Mouse (Mus musculus) embryo, embryonic 9.5 days (tissue): ENCODE measurements around the gene Gnl2.

Experiments
- DNase-seq: peaks from one replicate; pipeline ENCODE4 v3.0.0-alpha.2; 2017; ENCODE audit errors: extremely low spot score

The Gnl2 gene

DNA sequence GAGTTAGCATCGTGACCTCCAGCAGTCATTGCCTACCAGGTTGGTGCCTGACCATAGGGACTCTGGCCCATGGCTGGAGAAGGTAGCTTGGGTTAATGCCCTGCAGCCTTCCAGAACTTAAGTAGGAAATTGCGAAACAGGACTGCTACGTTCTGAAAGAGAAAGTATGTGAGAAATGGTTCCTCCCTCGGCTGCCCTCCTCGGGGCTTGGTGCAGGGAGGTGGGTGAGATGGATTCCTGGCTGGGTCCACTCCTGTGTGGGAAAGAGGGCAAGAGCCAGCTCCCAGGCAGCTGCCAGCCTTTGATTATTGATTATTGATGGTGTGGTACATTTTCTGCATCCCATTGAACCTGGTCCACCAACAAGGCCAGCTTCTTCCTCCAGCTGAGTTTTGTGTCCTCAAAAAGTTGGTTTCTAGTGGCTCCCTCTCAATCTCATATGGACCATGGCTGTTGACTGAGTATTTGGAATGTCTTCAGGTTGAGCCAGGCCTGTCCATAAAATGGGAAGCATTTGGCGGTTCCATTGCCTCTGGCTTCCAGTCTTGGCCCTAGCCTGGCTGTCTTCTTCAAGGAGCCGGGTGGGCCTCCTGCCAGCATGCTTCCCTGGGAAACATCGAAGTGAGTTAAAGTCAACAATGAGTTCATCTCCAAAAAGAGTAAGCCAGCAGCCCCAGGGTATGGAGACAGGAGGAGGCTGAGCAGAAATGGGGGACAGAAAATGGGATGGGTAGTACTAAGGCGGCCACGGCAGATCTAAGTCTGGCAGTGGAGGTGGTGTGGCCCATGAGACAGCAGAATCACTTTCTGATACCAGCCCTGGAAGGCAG is at the start of gene Gnl2:
Gnl2 (plus strand) TSS at position 780 of the 830 bp plus-strand sequence.
- no peak for DNase-seq

DNA sequence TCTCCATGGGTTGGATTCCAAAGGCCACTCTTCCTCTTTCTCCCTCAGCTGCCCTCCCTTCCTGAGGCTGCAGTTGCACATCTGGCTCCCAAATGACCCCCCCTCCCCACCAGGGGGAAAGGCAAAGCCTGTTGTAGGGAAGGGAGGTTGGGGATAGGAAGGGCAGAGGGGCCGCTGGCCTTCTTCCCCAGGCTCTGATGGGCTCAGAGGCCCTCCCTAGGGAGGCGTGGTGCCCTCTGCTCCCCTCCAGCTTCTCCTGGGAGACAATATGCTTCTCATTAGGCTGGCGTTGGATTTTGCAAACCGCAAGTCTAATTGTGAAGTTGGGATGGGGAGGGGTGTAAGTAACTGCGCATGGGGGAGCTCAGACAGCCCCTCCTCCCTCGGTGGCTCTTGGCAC is 47.7 kb upstream of the Gnl2 start:
- DNase-seq = no peak

DNA sequence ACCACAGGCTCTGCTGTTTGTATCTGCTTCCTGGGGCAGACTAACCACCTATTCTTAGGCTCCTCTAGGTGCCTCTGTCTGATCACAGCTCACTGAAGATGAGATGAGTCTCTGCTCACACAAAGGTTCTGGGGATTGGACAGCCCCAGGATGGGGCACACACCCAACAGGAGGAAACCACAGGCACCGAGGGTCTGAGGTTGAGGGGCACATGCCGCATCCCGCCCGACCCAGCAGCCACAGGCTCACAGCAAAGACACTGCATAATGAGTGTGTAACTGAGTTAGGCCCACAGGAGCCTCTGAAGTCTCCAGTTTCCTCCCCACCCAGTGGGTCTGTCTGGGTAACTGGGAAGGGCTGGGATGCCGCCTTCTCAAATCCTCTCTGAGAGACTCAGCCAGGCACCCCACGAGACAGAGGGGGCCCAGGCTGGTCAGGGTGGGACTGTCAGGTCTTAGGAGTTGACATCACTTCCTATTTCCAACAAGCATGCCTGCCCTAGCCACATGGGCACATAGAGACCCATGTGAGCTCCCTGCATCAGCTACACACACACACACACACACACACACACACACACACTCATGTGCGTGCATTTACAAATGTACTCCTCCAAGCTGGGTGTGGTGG is 47.1 kb upstream of the Gnl2 start:
- no peak for DNase-seq

GRCm38 (mm10) chr4:124970194-124970593 is 46.2 kb upstream of the Gnl2 start:
- DNase-seq = no peak

DNA sequence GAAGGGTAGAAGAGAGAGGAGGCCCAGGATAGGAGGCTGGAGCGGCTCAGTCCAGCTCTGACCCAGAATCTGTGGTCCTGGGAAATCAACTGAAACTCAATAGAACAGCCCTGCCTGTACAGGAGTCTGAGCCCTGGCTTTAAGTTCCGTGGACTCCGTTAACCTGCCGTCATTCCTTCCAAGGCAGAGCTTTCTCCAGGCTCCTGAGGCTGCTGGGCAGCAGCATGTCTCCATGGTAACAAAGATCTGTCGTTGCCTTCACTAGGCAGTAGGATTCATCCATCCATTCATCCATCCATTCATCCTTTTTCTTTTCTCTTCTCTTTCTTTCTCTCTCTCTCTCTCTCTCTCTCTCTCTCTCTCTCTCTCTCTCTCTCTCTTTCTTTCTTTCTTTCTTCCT is 45.7 kb upstream of the Gnl2 start:
- no peak for DNase-seq

DNA sequence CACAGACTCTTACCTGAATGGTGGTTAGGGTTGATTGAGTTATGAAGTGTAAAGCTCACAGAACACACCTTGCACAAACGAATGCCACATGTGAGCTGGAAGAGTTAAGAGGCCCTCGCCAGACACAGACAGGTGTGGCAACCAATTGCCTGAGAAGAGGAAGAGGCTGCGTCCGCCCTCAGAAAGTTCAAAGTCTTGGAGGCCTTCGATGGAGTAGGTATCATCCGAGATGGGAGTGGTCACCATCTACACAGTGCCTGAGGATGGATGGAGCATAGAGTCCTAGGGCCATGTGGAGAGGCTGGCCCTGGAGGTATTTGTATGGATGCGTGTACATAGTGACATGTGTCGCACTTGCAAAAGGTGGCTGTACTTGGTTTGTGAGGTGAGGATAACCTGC is 45.3 kb upstream of the Gnl2 start:
- DNase-seq = no peak

GRCm38 (mm10) chr4:124972316-124972715 is 44.1 kb upstream of the Gnl2 start:
- DNase-seq = no peak

DNA sequence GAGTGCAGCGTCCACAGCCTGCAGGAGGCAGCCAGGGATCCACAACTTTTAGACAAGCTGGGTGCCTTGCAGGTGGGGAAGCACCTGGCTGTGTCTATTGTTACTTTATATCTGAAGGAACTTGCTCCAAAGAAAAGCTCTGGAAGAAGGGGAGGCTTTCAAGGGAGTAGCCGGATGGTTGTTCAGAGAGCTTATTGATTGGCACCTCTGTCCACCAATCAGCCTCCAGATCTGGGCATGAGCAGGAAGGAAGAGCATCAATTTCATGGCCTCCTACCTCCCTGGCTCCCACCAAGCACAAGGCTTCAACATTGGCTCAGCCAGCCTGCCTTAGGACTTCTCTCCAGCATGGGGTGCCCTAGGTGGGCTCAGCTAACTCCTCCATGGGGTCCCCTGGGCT is 43.1 kb upstream of the Gnl2 start:
- DNase-seq = no peak

GRCm38 (mm10) chr4:124978201-124978600 is 38.2 kb upstream of the Gnl2 start:
- no peak for DNase-seq

DNA sequence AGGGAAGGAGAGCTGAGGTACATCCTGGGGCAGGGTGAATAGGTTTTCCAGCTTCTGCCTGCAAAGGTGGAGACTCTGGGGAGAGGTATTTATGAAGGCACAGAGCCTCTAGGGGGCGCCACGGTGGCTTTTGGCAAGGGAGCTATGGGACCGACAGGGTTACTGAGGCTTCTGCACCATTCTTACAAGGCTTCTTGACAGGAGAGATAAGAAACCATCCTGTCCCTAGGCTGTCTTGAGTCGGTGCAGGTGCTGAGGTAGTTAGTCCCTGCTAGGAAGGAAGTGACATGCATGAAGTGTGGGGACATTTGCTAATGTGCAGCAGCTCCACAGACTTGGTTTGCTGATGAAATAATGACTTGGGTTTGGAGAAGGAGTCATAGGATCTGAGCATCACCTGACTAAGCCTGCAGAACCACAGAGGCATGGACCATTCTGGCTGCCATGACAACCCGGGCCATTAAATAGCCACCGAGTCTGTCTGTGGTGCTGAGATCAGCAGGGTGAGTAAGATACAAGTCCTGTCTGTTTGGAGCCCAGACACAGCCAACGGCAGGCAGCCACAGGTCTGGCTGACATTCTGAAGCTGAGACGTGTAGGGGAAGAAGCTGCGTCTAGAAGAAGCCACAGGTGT is 32.4 kb upstream of the Gnl2 start:
- DNase-seq = no peak

DNA sequence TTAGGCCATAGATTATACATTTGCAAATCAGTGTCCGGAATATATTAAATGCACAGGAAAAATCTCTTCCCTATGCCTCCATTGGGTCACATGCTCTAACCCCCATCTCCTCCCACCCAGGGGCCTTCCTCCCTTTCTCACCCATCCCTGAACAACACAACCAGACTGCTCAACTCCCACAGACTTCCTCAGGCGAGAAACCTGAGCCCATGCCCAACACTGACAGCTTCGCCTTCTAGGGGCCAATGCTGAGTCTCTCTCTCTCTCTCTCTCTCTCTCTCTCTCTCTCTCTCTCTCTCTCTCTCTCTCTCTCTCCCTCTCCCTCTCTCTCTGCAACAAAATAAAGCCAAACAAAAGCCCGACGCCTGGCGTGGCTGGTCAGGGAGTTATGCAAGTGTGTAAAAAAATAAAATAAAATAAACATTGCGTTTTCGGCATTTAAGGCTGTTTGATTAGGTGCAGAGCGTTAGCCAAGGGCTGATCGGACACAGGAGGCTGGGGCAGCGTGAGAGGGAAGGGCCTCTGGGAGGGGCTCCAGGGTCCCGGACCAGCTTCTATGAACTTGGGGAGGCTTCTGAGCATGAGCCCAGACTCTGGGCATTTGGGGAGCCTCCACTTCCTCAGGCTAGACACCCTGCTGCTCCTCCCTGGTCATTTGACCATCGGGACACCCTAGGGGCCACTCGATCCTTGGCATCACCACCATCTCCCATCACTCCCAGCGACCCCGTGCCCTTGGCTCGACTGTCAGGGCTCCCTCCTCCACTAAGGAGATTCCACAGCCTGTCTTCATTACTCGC is 31.3 kb upstream of the Gnl2 start:
- DNase-seq = no peak

DNA sequence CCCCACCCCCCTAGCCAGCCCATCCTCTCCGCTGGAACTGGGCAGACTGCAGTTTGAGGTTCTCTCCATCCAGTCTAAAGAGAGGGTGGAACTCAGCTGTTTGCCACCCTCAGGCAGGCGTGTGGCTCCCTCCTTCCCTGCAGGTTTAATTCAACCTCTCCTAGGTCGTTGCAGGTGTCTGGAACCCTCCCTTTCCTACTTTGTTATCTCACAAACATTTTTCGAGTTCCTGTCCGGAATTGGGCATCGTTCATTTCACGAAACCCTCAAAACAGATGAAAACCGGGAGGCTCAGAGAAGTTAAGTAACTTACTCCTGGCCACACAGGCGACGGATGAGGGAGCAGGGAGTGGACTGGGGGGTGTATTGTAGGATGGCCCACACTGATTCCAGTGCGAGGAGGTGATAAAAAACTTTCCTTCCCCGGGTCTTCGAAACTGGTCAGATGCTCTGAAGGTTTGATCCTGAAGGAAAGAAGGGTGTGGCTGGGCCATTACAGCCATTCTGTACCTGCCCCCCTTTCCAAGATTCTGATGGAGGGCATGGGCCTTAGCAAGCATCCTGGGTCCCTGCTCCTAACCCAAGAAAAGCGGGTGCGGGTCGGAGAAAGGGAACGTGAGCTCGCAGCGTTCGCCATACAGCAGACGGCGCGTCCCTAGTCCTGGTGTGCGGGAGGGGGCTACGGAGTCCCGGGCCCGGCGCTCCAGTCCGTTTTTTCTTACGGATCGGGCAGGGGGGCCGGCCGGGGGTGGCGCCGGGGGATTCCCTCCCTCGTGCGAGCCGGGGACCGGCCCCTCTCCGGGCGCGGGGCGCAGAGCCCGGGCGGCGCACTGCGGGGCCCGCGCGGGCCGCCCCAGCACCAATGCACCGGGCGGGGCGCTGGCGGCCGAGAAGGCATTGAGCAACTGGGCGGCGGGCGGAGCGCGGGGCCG is 30.4 kb upstream of the Gnl2 start, which contains the start of gene Rspo1:
Rspo1 (plus strand) TSS at position 760 of the 932 bp plus-strand sequence.
- peak; percentile 49 for DNase-seq

- DNase-seq = no peak
Observed at GRCm38 (mm10) chr4:124986739-124987710, 29.4 kb upstream of the Gnl2 start.

- no peak for DNase-seq
Observed at GRCm38 (mm10) chr4:124987711-124988097, 28.7 kb upstream of the Gnl2 start.

DNA sequence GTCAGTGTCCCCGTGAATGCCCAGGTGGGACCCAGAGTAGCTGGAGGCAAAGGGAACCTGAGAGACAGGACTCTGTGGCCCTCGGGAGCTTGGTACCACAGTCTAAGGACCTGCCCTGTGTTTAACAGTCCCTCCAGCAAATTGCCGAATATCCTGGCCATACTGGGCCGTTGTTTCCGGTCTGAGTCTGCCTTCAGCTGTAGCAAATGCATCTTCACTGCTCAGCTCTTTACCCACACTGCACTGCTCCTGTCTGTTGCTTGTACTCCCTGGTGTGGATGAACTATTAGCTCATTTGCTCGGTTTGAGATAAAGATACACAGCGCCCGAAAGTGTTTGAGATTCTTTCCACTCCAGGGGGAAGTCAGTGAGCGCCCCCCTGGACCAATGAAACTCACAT is 28.0 kb upstream of the Gnl2 start:
- no peak for DNase-seq

- DNase-seq = peak; percentile 52
Observed at GRCm38 (mm10) chr4:124989787-124990253, 26.6 kb upstream of the Gnl2 start.

DNA sequence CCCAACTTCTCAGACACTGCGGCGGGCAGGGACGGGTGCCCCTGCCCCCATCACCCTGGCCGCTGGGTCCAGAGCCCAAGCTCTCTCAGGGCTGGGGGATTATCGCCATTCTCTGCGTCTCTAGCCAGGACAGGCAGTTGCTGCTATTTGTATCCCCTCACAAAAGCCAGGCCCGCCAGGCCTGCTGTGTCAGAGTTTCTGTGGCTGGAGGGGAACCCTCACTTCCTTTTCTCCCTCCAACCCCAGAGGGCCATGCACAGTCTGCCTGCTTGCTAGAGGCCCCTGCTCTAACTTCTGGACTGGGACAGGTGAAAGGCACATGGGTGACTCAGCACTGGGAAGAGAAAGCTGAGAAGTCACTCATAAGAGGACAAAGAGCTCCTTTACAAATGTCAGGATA is 26.1 kb upstream of the Gnl2 start:
- no peak for DNase-seq

- no peak for DNase-seq
Observed at GRCm38 (mm10) chr4:124997479-124998147, 18.8 kb upstream of the Gnl2 start.

DNA sequence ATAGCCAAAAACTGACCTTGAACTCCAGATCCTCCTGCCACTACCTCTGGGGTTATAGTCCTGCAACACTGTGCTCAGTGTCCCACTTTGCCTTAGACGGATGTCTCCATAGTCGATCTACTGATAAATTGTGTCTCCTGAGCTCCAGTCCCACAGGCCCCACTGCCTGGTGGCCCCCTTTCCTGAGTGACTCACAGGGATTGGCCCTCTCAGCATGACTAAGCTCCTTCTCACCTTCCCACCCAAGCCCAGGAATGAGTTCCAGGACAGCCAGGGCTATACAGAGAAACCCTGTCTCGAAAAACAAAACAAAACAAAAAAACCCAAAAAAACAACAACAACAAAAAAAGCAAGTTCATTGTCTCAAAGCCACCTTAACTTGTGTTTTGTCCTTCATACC is 16.8 kb upstream of the Gnl2 start:
- DNase-seq = no peak
